Mouse (Mus musculus) intestine, embryonic 14.5 days (tissue): ENCODE measurements around the gene Lhpp. TPM values are rescaled to one million over a fixed set of nuclear protein-coding genes. Genes with fewer than 3 reads are reported as not detected.

Experiments used
- ATAC-seq: fragments of 200-750 bp; cut with Nextera tagmentation; replicated peaks from 2 replicates; pipeline ENCODE4 v1.8.0; 2017; ENCODE audit warnings: low read depth, moderate number of reproducible peaks, moderate TSS enrichment, moderate library complexity; ENCODE audit not compliant: low FRiP score, low TSS enrichment
- DNase-seq: peaks from one replicate; pipeline ENCODE4 v3.0.0-alpha.2; 2018; ENCODE audit warnings: low spot score
- H3K27ac ChIP-seq: fragments of 300-500 bp; sonication (generic); 2 replicates; pipeline ENCODE4 v1.5.1; 2014; ENCODE audit warnings: low read depth, mild to moderate bottlenecking, control low read depth
- H3K27me3 ChIP-seq: fragments of 300-500 bp; sonication (generic); replicated peaks from 2 replicates; pipeline ENCODE4 v1.6.1; 2014; ENCODE audit warnings: low read length, control low read depth; ENCODE audit not compliant: control insufficient read depth, insufficient read depth
- H3K36me3 ChIP-seq: fragments of 300-500 bp; sonication (generic); 2 replicates; pipeline ENCODE4 v1.6.1; 2014; ENCODE audit warnings: low read length, control low read depth; ENCODE audit not compliant: control insufficient read depth, insufficient read depth
- H3K4me1 ChIP-seq: fragments of 300-500 bp; sonication (generic); replicated peaks from 2 replicates; pipeline ENCODE4 v1.6.1; 2014; ENCODE audit warnings: low read length, control low read depth, mixed read lengths; ENCODE audit not compliant: control insufficient read depth, insufficient read depth
- H3K4me2 ChIP-seq: fragments of 300-500 bp; sonication (generic); 2 replicates; pipeline ENCODE4 v1.6.1; 2014; ENCODE audit warnings: low read length
- H3K4me3 ChIP-seq: fragments of 300-500 bp; sonication (generic); 2 replicates; pipeline ENCODE4 v1.5.1; 2014; ENCODE audit warnings: low read depth, low read length, control low read depth, mixed read lengths
- H3K9ac ChIP-seq: fragments of 300-500 bp; sonication (generic); 2 replicates; pipeline ENCODE4 v1.6.1; 2014; ENCODE audit warnings: mild to moderate bottlenecking, low read length
- H3K9me3 ChIP-seq: fragments of 300-500 bp; sonication (generic); 2 replicates; pipeline ENCODE4 v1.6.1; 2016; ENCODE audit warnings: low read length, control low read depth; ENCODE audit not compliant: control insufficient read depth
- WGBS: fragments of 180-500 bp; shearing (Covaris S2); extraction: QIAGEN DNeasy Blood & Tissue Kit; methylation state at CpG from one replicate; pipeline ENCODE4 v1.1.7; 2014; 5-methylcytosine and 5-hydroxymethylcytosine counted together
- polyA plus RNA-seq: library from polyadenylated mRNA; unstranded; fragments of >200 nt; fragmentation: Nextera tagmentation; extraction: Ambion mirVana; gene quantifications from 2 replicates; pipeline ENCODE4 v1.2.1, GENCODE M21; 2014

Gene Lhpp
- polyA plus RNA-seq, 1 experiment from 2014 or later = 39.8 TPM

- ATAC-seq = no peak
- H3K27me3 ChIP-seq = no peaks in the 10 kb centered on the region
- no peak overlapping the region for H3K4me2 ChIP-seq
- WGBS = 73% methylated on average over 6 of the region's 6 CpGs
- no peak overlapping the region for H3K4me3 ChIP-seq
- H3K9me3 ChIP-seq = no peaks in the 10 kb centered on the region
- H3K4me1 ChIP-seq = peaks cover 14% of the 10 kb centered on the region
- no peak for DNase-seq
- no peak overlapping the region for H3K27ac ChIP-seq
- no peak overlapping the region for H3K9ac ChIP-seq
- H3K36me3 ChIP-seq = 0 out of 2 replicates have a peak, but pooled peaks cover 9% of the 10 kb centered on the region
These were observed 121.1 kb downstream of the Lhpp start for GRCm38 (mm10) chr7:132731558-132731957.

- DNase-seq (no peak), ATAC-seq (no peak)
- no peak overlapping the region for H3K4me2 ChIP-seq
- peaks cover 14% of the 10 kb centered on the region for H3K4me1 ChIP-seq
- H3K9ac ChIP-seq = no peak overlapping the region
- no peaks in the 10 kb centered on the region for H3K9me3 ChIP-seq
- no peak overlapping the region for H3K27ac ChIP-seq
- 0 out of 2 replicates have a peak, but pooled peaks cover 9% of the 10 kb centered on the region for H3K36me3 ChIP-seq
- no peak overlapping the region for H3K4me3 ChIP-seq
- 76% methylated on average over 6 of the region's 6 CpGs for WGBS
- H3K27me3 ChIP-seq = no peaks in the 10 kb centered on the region
These were observed 121.8 kb downstream of the Lhpp start for GRCm38 (mm10) chr7:132732136-132732789.

- Histone ChIP-seq H3K4me3 (no peak overlapping the region), H3K27me3 (no peaks in the 10 kb centered on the region), H3K4me1 (peaks cover 14% of the 10 kb centered on the region), H3K9ac (no peak overlapping the region), H3K36me3 (0 out of 2 replicates have a peak, but pooled peaks cover 9% of the 10 kb centered on the region), H3K9me3 (no peaks in the 10 kb centered on the region), H3K27ac (no peak overlapping the region), H3K4me2 (no peak overlapping the region)
- no peak for DNase-seq
- ATAC-seq = no peak
- WGBS = 72% methylated on average over 6 of the region's 6 CpGs
These were observed 123.1 kb downstream of the Lhpp start for GRCm38 (mm10) chr7:132733521-132733920.

- H3K27me3 ChIP-seq = no peaks in the 10 kb centered on the region
- DNase-seq (no peak), ATAC-seq (no peak)
- H3K36me3 ChIP-seq = 0 out of 2 replicates have a peak, but pooled peaks cover 8% of the 10 kb centered on the region
- 85% methylated on average over 9 of the region's 9 CpGs for WGBS
- no peak overlapping the region for H3K27ac ChIP-seq
- no peak overlapping the region for H3K4me2 ChIP-seq
- peaks cover 14% of the 10 kb centered on the region for H3K4me1 ChIP-seq
- no peak overlapping the region for H3K9ac ChIP-seq
- no peak overlapping the region for H3K4me3 ChIP-seq
- no peaks in the 10 kb centered on the region for H3K9me3 ChIP-seq
These were observed 123.8 kb downstream of the Lhpp start for GRCm38 (mm10) chr7:132734222-132734621.

GRCm38 (mm10) chr7:132735145-132735544 lies 124.7 kb downstream of the Lhpp start:
- H3K27ac ChIP-seq = 0 out of 2 replicates have a peak overlapping the region, but pooled peaks have one; percentile 3
- H3K9ac ChIP-seq = no peak overlapping the region
- peak; percentile 20; the same call in 1 of the 2 replicates for ATAC-seq
- no peak overlapping the region for H3K4me3 ChIP-seq
- 0 out of 2 replicates have a peak, but pooled peaks cover 6% of the 10 kb centered on the region for H3K36me3 ChIP-seq
- H3K4me1 ChIP-seq = peaks cover 14% of the 10 kb centered on the region
- no peaks in the 10 kb centered on the region for H3K27me3 ChIP-seq
- no peak overlapping the region for H3K4me2 ChIP-seq
- H3K9me3 ChIP-seq = no peaks in the 10 kb centered on the region
- DNase-seq = no peak
- WGBS = 29% methylated on average over 5 of the region's 5 CpGs

GRCm38 (mm10) chr7:132736099-132736862 lies 125.8 kb downstream of the Lhpp start:
- H3K27ac ChIP-seq = no peak overlapping the region; the same call in 1 of the 2 replicates
- H3K4me3 ChIP-seq = no peak overlapping the region
- H3K27me3 ChIP-seq = no peaks in the 10 kb centered on the region
- 0 out of 2 replicates have a peak, but pooled peaks have one; percentile 26 for ATAC-seq
- DNase-seq = no peak
- H3K9me3 ChIP-seq = no peaks in the 10 kb centered on the region
- no peak overlapping the region for H3K9ac ChIP-seq
- H3K36me3 ChIP-seq = 0 out of 2 replicates have a peak, but pooled peaks cover 6% of the 10 kb centered on the region
- peaks cover 14% of the 10 kb centered on the region for H3K4me1 ChIP-seq
- 61% methylated on average over 17 of the region's 17 CpGs for WGBS
- no peak overlapping the region for H3K4me2 ChIP-seq

GRCm38 (mm10) chr7:132738844-132739243 lies 128.4 kb downstream of the Lhpp start:
- no peak overlapping the region for H3K4me3 ChIP-seq
- 90% methylated on average over 6 of the region's 6 CpGs for WGBS
- H3K9ac ChIP-seq = no peak overlapping the region
- ATAC-seq (no peak), DNase-seq (no peak)
- no peaks in the 10 kb centered on the region for H3K27me3 ChIP-seq
- H3K9me3 ChIP-seq = no peaks in the 10 kb centered on the region
- H3K36me3 ChIP-seq = 0 out of 2 replicates have a peak, but pooled peaks cover 6% of the 10 kb centered on the region
- peaks cover 14% of the 10 kb centered on the region for H3K4me1 ChIP-seq
- no peak overlapping the region for H3K4me2 ChIP-seq
- no peak overlapping the region for H3K27ac ChIP-seq

GRCm38 (mm10) chr7:132739829-132740228 lies 129.4 kb downstream of the Lhpp start:
- Histone ChIP-seq H3K9me3 (no peaks in the 10 kb centered on the region), H3K27ac (no peak overlapping the region), H3K9ac (no peak overlapping the region), H3K27me3 (no peaks in the 10 kb centered on the region), H3K4me3 (no peak overlapping the region), H3K4me1 (peaks cover 14% of the 10 kb centered on the region), H3K4me2 (no peak overlapping the region), H3K36me3 (no peaks in the 10 kb centered on the region)
- 62% methylated on average over 6 of the region's 6 CpGs for WGBS
- ATAC-seq (no peak), DNase-seq (no peak)
